Mouse (Mus musculus): Measurements from ENCODE around the gene Col4a2.

DNA sequence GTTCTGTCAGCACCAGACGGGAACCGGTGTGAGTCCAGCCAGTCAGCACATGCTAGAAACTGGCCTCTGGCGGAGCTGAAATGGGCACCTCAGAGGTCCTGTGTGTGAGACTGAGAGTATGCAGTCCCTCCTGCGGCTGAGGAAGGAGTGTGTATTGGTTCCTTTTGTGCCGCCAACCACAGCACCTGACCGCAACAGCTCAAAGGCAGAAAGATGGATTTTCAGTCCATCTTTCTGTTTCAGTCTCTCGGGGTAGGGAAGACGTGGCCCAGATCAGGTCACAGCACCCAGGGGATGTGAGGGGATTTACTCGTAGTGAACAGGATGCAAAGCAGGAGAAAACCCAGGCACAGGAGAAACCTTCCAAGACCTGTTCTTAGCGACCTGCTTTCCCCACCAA, 25.0 kb downstream of the Col4a2 start:
- TF ChIP-seq CTCF (IDR thresholded peaks at IDR 0.05) (no peak), EP300 (IDR thresholded peaks at IDR 0.05) (no peak)
